Mouse (Mus musculus) megakaryocyte, embryonic 14.5 days (primary cell): ENCODE measurements around the gene Mab21l3.

Source experiments
- FLI1 ChIP-seq: IDR thresholded peaks from 2 replicates; pipeline ENCODE4 v1.6.1; 2012; ENCODE audit warnings: low read length, inconsistent platforms, mixed read lengths
- GATA1 ChIP-seq: IDR thresholded peaks from 3 replicates; pipeline ENCODE4 v1.6.1; 2012; ENCODE audit warnings: mixed read lengths, low read length, inconsistent platforms, borderline replicate concordance

GRCm38 (mm10) chr3:101836045-101836444 lies 12.7 kb downstream of the Mab21l3 start:
- TF ChIP-seq GATA1 (no peak), FLI1 (no peak)
